Mouse (Mus musculus): ENCODE data around the gene Sp100. TPM values are rescaled to one million over a fixed set of nuclear protein-coding genes. Genes with fewer than 3 reads are reported as not detected.

Sp100 gene
- polyA plus RNA-seq, 1 experiment from 2014 or later, result 0.99 TPM

Small RNA genes within 50 kb of the gene (microRNA-seq; reads per million reads assigned to microRNA genes)
- not detected for gene Mir8096 (ENCODE audit: borderline number of aligned reads)

Other genes with a start within 250 kb of the Sp100 start
- gene G530012D18Rik, start 74.3 kb upstream of the Sp100 start, polyA plus RNA-seq (2014; fragmentation: Nextera tagmentation; extraction: Ambion mirVana), result not detected in 2 replicates
- gene Sp110, start 51.2 kb upstream of the Sp100 start, polyA plus RNA-seq (2014; fragmentation: Nextera tagmentation; extraction: Ambion mirVana), result 0.48 and 1.4 TPM in 2 replicates
- gene Sp140, start 49.6 kb upstream of the Sp100 start, polyA plus RNA-seq (2014; fragmentation: Nextera tagmentation; extraction: Ambion mirVana), result 2.1 and 2.8 TPM in 2 replicates
- 1.4 and 1.8 TPM in 2 replicates for gene A630001G21Rik, start 128.7 kb downstream of the Sp100 start, polyA plus RNA-seq (2014; fragmentation: Nextera tagmentation; extraction: Ambion mirVana)
- 32.8 and 35.7 TPM in 2 replicates for gene Cab39, start 143.5 kb downstream of the Sp100 start, polyA plus RNA-seq (2014; fragmentation: Nextera tagmentation; extraction: Ambion mirVana)
- gene Itm2c, start 244.3 kb downstream of the Sp100 start, polyA plus RNA-seq (2014; fragmentation: Nextera tagmentation; extraction: Ambion mirVana), result 146 and 150 TPM in 2 replicates